Mouse (Mus musculus) cerebellum, postnatal 4 days (tissue): ENCODE results near the gene Insl6.

Source experiments
- DNase-seq, 2 experiments: peaks; one replicate each; pipeline ENCODE4 v3.0.0; 2022; ENCODE audit warnings: low spot score in 2 of 2, mixed read lengths in 1 of 2

Insl6 gene

GRCm38 (mm10) chr19:29287863-29288262 is 37.3 kb downstream of the Insl6 start:
- no peak for DNase-seq

GRCm38 (mm10) chr19:29285451-29285869 is 39.7 kb downstream of the Insl6 start:
- DNase-seq: no peak

- no peak for DNase-seq
These were observed 46.1 kb downstream of the Insl6 start for GRCm38 (mm10) chr19:29278944-29279587.

GRCm38 (mm10) chr19:29276414-29276813 is 48.7 kb downstream of the Insl6 start:
- DNase-seq: no peak

- no peak for DNase-seq
These were observed 52.9 kb downstream of the Insl6 start for GRCm38 (mm10) chr19:29272011-29272809.
